Mouse (Mus musculus) cerebellum, adult 8-10 months (tissue): ENCODE measurements around the gene Cd302.

Source experiments
- DNase-seq: peaks from one replicate; pipeline ENCODE4 v3.0.0; 2022

Gene Cd302

DNA sequence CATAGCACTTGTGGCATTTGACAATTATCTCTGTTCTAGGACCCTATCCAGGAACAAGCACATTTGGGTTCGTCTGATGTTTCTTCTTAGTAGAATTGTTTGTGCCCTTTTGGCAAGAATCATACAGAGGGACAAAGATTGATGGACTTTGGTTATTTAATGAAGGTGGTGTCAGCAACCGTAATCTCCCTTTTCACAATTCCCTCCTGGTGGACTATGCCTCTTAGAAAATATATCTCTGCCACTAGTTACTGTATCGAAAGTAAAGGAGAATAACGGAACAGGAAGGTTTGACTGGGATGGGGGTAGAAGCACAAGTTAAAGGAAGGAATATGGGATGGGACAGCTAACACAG, at the start of gene Cd302:
Gene Cd302 (minus strand): TSS at position 22 of the 355 bp plus-strand sequence.
- no peak for DNase-seq

DNA sequence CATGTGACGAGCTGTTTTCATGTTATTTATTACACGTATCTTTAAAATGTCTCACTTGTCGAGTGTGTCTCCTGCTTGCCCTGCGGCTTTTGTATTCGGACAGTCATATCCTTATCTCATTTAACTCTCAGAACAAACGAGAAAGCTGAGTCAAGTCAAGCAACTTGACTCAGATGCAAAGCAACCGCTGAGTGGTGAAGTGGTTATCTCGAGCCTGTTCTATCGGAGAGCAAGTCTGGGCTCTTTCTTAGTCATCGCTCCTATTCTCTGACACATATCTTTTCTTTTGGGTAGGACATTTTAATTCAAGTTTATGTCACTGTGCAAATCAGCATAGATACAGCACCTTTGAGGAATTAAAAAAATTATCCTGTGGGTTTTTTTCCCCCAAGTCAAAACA, 44.4 kb upstream of the Cd302 start:
- DNase-seq, result no peak

DNA sequence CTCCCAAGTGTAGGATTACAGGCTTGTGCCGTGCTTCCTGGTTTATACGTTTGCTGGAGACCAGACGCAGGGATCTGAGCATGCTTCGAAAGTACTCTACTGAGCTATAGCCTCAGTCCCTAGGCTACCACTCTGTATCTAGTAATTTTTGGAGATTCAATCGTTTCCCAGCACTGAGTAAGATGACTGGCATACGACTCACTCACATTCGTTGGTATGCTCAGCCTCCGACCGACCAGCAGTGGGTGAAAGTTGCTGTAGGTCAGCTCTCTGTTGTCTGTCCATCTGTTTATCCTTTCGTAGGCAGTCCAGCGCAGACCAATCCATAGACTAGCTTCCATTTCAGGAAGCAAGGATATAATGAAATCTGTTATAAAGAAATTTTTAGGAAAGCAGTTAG, 43.3 kb upstream of the Cd302 start:
- no peak for DNase-seq

GRCm38 (mm10) chr2:60326948-60327347, 42.7 kb upstream of the Cd302 start:
- DNase-seq, result no peak

GRCm38 (mm10) chr2:60323411-60323810, 39.1 kb upstream of the Cd302 start:
- no peak for DNase-seq

DNA sequence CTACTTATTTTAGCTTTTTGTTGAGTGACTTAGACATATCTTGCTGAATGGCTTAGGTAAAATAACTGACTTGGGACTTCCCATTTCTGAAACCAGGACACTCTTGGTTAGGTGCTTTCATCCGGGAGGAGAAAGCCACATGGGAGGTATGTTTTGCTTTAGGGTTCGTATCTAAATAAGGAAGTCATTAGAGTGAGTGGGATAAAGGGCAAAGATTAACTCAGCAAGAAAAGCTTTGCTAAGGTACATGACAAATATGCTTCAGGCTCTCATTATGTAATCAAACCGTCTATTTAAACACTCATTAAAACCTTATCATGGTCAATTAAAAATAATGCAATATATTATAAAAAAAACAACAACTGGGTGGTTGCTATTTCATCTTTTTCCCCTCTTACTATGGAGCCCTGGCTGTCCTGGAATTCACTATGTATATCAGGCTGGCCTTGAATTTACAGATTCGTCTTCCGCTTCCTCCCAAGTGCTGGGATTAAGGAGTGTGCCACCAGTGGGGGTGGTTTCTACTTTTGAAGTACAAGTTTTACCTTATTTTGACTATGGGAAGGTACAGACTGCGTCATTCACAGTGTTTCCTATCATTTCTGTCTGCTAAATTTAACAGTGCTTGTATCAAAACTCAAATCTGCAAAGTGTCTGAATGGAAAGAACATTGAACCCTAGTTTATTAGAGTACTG, 37.9 kb upstream of the Cd302 start:
- no peak for DNase-seq

DNA sequence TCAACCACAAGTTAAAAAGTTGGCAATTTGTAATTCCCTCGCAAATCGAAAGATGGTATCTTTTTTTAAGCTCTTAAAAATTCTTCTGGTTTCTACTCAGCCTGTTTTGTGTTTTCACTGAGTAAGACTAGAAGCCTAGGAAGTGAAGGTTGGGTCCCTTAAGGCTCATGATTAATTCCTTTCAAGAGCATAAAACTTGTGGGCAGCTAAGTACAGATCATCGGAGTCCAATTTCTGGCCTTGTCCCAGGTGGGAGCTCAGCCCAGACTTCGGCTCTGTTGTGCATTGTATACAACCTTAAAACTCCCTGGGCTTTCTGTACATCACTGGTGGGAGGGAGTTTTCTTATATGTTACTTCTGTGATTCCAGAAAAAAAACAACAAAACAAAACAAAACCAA, 19.5 kb upstream of the Cd302 start:
- DNase-seq, result no peak

GRCm38 (mm10) chr2:60299323-60299722, 15.0 kb upstream of the Cd302 start:
- no peak for DNase-seq

GRCm38 (mm10) chr2:60298266-60298665, 14.0 kb upstream of the Cd302 start:
- DNase-seq, result no peak

- DNase-seq, result no peak
Measured at GRCm38 (mm10) chr2:60291381-60291780, 7.1 kb upstream of the Cd302 start.

- no peak for DNase-seq
Measured at GRCm38 (mm10) chr2:60289451-60289850, 5.2 kb upstream of the Cd302 start.

- no peak for DNase-seq
Measured at GRCm38 (mm10) chr2:60288606-60289005, 4.3 kb upstream of the Cd302 start.

- no peak for DNase-seq
Measured at GRCm38 (mm10) chr2:60285107-60285617, 874 bp upstream of the Cd302 start.

DNA sequence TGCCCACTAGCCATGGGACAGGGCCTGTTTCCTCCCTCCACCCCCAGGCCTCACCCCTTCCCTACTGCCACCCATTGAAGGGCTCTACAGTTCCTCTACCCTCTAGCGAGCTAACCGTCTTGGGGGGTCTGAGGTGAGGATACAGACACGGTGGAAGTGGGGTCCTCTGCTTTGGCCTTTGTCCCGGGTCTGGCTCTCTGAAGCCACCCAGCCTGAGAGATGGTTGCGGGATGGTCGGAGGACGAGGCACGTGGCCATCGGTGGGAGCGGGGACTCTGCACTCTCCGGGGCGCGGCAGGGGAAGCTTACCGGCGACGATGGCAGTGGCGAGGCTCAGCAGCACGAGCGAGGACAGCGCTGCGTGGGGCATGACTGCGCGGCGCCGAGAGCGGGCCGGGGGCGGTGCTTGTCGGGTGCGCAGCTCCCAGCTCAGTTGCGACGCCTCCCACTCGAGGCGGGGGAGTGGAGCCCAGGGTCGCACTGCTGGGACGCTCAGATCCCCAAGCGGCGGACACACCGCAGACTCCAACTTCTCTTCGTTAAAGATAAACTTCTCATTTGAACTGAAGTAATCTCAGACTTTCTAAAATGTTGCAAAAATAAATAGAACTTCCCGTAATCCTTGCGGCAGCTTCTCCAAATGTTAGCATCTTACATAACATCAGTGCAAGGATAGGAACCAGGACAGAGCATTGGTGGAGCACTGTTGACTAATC, 379 bp downstream of the Cd302 start:
- peak; percentile 18 for DNase-seq

DNA sequence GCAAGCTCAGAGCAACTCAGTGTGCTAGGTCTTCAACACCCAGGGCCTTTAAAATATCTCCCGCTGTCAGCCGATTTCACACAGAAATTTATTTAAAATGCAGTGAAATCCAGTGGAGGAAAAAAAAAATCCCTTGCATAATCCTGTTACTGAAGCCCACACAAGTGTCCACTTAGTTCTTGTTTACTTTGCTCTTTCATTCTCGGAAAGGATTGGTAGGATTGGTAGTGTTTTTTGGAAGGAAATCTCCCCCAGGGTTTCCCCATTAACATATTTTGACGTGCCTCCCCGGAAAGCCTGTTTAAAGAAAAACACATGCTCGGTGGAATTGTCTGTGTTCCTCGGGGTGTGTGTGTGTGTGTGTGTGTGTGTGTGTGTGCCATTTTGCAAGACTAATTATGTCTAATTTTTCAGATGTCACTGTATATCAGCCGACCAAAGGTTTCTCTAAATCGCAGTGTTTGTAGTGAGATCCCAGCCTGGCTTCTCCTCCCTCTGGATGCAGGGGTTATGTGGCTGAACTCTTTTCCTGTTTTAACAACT, 1.0 kb downstream of the Cd302 start:
- no peak for DNase-seq

GRCm38 (mm10) chr2:60282625-60283024, 1.7 kb downstream of the Cd302 start:
- no peak for DNase-seq

DNA sequence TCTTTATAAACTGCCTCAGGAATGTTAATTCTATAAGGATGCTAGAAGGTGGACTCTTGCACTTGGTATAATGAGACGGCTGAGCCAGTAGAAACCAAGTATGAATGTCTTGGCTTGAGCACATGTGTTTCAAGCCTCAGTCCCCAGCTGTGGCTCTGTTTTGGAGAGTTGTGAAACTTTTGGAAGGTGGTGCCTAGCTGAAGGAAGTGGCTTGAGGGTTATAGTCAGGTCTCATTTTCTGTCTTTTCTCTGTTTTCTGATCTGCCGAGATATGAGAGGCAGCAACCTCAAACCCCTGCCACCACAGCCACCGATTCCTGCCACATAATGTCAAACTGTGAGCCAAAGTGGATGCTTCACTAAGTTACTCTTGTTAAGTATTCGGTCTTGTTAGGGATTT, 5.7 kb downstream of the Cd302 start:
- no peak for DNase-seq

DNA sequence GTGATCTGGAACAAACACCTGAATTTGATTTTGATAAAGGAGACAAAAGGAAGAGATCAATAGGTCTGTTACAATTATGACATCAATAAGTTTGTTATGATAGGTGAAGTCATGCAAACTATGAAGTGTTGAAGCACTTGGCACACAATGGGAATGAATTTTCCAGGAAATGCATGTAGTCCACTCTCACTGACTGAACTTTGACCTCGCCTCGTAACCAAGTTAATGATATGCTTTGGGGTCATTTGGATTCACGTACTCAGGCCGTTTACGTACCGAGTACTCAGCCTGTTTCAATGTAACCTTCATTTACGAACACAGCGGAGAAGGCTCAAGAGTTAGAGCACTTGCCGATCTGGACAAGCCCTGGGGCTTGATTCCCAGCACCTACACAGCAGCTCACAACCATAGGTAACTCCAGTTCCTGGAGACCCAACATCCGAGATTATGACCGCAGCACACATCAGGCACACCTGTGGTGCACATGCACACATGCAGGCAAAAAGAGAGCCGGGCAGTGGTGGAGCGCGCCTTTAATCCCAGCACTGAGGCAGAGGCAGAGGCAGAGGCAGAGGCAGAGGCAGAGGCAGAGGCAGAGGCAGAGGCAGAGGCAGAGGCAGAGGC, 14.3 kb downstream of the Cd302 start:
- DNase-seq, result no peak

DNA sequence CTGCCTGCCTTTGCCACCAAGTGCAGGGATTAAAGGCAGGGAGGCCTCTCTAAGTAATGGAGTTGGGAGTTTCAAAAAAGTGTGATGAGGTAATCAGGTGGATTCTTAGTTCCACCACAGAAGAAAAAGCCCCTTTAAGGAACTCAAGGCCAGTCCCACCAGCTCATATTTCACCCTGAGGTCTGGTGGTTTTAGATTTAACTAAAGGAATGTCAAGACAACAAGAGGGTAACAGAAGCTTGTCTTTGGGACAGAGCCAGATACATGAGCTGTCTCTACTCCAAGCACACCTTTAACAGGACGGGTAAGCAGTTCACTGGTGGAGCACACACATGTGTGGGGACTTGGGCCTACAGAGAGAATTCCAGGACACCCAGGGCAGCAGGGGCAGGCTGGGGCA, 16.7 kb downstream of the Cd302 start:
- DNase-seq, result no peak

GRCm38 (mm10) chr2:60260621-60261350, 23.5 kb downstream of the Cd302 start:
- DNase-seq, result no peak

DNA sequence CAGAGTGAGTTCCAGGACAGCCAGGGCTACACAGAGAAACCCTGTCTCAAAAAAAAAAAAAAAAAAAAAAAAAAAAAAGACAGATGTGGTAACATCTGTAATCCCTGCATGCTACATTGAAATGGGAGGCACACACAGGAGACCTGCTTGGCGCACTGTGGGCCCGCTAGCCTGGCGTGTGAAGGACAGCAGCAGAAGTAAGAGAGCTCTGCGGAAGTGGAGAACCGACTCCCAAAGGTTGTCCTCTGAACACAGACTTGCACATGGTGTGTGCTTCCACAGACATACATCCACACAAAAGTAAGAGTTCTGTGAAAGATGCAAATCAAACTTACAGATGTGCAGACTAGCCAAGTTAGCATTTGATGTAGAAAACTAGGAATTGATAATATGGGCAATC, 25.1 kb downstream of the Cd302 start:
- DNase-seq, result no peak

GRCm38 (mm10) chr2:60256751-60257150, 27.5 kb downstream of the Cd302 start:
- DNase-seq, result no peak

GRCm38 (mm10) chr2:60253506-60253905, 30.8 kb downstream of the Cd302 start:
- DNase-seq, result no peak
